Mouse (Mus musculus) ES-E14 (cell line): Measurements from ENCODE around the gene Nt5c2. TPM values are rescaled to one million over a fixed set of nuclear protein-coding genes. Genes with fewer than 3 reads are reported as not detected.

ENCODE experiments used
- DNase-seq: peaks from one replicate; pipeline ENCODE4 v3.0.0-alpha.2; 2013; ENCODE audit warnings: low read depth, low spot score
- H3K27ac ChIP-seq: 2 replicates; pipeline ENCODE4 v1.5.1; 2012; ENCODE audit warnings: low read depth, mild to moderate bottlenecking, low read length, moderate library complexity, mixed read lengths; ENCODE audit not compliant: poor library complexity, insufficient read depth, severe bottlenecking
- H3K36me3 ChIP-seq: 2 replicates; pipeline ENCODE4 v1.6.1; 2012; ENCODE audit warnings: mild to moderate bottlenecking, low read length, moderate library complexity, mixed read lengths; ENCODE audit not compliant: control insufficient read depth, poor library complexity, insufficient read depth, severe bottlenecking
- H3K4me1 ChIP-seq, 2 experiments: fragments of 150-350 bp in 1 of 2; sonication (generic) in 1 of 2; 2 replicates each; pipeline ENCODE4 v1.6.1; 2012; ENCODE audit warnings: low read length in 2 of 2, mild to moderate bottlenecking in 1 of 2, mixed read lengths in 1 of 2; ENCODE audit not compliant: control insufficient read depth in 2 of 2, insufficient read depth in 2 of 2, poor library complexity in 1 of 2
- H3K4me3 ChIP-seq, 2 experiments: fragments of 150-350 bp in 1 of 2; sonication (generic) in 1 of 2; 2 replicates each; pipeline ENCODE4 v1.5.1; 2012; ENCODE audit warnings: low read length in 2 of 2, low read depth in 1 of 2, mild to moderate bottlenecking in 1 of 2, mixed read lengths in 1 of 2; ENCODE audit not compliant: insufficient read depth in 1 of 2, poor library complexity in 1 of 2, severe bottlenecking in 1 of 2
- H3K9ac ChIP-seq: 2 replicates; pipeline ENCODE4 v1.6.1; 2012; ENCODE audit warnings: low read depth, mild to moderate bottlenecking, low read length, mixed read lengths; ENCODE audit not compliant: poor library complexity, insufficient read depth, severe bottlenecking
- H3K9me3 ChIP-seq: fragments of 150-350 bp; sonication (generic); 2 replicates; pipeline ENCODE4 v1.6.1; 2012; ENCODE audit warnings: low read depth, mild to moderate bottlenecking, low read length; ENCODE audit not compliant: control insufficient read depth, insufficient read depth
- CHD2 ChIP-seq: IDR thresholded peaks from 2 replicates; pipeline ENCODE4 v1.6.1; 2014; ENCODE audit warnings: mild to moderate bottlenecking, low read depth, low read length, inconsistent platforms
- HCFC1 ChIP-seq: IDR thresholded peaks from 2 replicates; pipeline ENCODE4 v1.6.1; 2012; ENCODE audit warnings: low read length, inconsistent platforms, borderline replicate concordance; ENCODE audit not compliant: insufficient read depth
- MAFK ChIP-seq: IDR thresholded peaks from 2 replicates; pipeline ENCODE4 v1.6.1; 2014; ENCODE audit warnings: mild to moderate bottlenecking, low read depth, low read length, inconsistent platforms; ENCODE audit not compliant: insufficient read depth
- ZC3H11A ChIP-seq: IDR thresholded peaks from 2 replicates; pipeline ENCODE4 v1.6.1; 2012; ENCODE audit warnings: low read depth, mild to moderate bottlenecking, inconsistent platforms, low read length, borderline replicate concordance
- ZNF384 ChIP-seq: IDR thresholded peaks from 2 replicates; pipeline ENCODE4 v1.6.1; 2012; ENCODE audit warnings: low read depth, low read length, inconsistent platforms
- in situ Hi-C, 2 experiments: fragments of 600-800 bp; cut with MboI; formaldehyde crosslinking; loops; one replicate each; pipeline ENCODE4 v1.15.1; 2025; ENCODE audit warnings: low sequenced_read_pairs in 2 of 2, inconsistent platforms in 1 of 2; ENCODE audit not compliant: unreplicated experiment in 2 of 2
- total RNA-seq: library from RNA; depleted of rRNA; stranded (reverse); fragments of 300-350 nt; gene quantifications from 2 replicates; pipeline ENCODE4 v1.2.3, GENCODE M21; 2012

Gene Nt5c2
- total RNA-seq, 1 experiment = 27.0 TPM

DNA sequence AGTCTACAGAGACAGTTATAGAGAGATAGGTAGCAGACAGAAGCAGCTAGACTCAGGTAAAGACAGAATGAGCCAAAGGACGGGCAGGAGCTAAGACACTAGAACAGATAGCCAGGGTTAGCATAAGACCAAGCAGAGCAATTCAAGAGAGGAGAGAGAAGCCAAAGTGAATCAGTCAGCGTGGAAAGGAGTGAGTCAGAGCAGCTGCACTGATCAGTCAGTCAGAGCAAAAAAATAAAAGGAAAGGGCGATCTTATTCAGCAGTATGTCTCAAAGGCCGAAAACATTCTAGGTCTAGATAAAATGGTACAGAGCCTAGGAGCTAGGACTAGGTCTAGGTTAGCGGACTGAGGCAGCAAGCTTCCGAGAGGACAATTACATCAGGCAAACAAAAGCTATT lies 70.6 kb downstream of the Nt5c2 start:
- no peak for DNase-seq
- in situ Hi-C loops = no loop called here
- H3K9ac ChIP-seq = no peak overlapping the region
- H3K9me3 ChIP-seq = no peaks in the 10 kb centered on the region
- no peak overlapping the region for H3K4me3 ChIP-seq
- no peaks in the 10 kb centered on the region for H3K4me1 ChIP-seq
- peaks cover 2% of the 10 kb centered on the region; the same call in 1 of the 2 replicates for H3K36me3 ChIP-seq
- TF ChIP-seq MAFK = no peak
- TF ChIP-seq ZNF384 = no peak
- no peak for TF ChIP-seq ZC3H11A
- TF ChIP-seq HCFC1 = no peak
- TF ChIP-seq CHD2 = no peak
- H3K27ac ChIP-seq = no peak overlapping the region

- no peak for DNase-seq
- Histone ChIP-seq H3K4me1 (no peaks in the 10 kb centered on the region), H3K4me3 (no peak overlapping the region), H3K36me3 (no peaks in the 10 kb centered on the region), H3K27ac (no peak overlapping the region), H3K9ac (no peak overlapping the region), H3K9me3 (no peaks in the 10 kb centered on the region)
- TF ChIP-seq HCFC1 (no peak), MAFK (no peak), ZNF384 (no peak), CHD2 (no peak), ZC3H11A (no peak)
- in situ Hi-C loops = no loop called here
Measured at GRCm38 (mm10) chr19:46937173-46937572, 77.8 kb downstream of the Nt5c2 start.

DNA sequence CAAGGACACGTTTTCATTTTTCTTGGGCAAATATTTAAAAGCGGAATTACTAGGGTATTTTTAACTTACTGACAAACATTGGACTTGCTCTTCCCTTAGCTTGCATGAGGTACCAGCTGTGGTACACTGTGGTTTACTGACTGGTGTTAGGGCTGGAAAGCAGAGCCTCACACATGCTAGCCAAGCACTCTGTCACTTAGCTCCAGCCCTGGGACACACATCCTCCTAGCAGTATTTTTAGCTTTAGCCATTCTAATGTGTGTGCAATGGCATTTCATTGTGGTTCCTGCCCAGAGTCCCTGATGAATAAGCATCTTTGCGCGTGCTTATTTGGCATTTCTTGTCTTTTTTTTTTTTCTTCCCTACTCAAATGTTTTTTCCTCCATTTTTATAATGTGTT lies 80.9 kb downstream of the Nt5c2 start:
- H3K9ac ChIP-seq = no peak overlapping the region
- in situ Hi-C loops = no loop called here
- DNase-seq = no peak
- no peaks in the 10 kb centered on the region for H3K4me1 ChIP-seq
- no peaks in the 10 kb centered on the region for H3K36me3 ChIP-seq
- H3K27ac ChIP-seq = no peak overlapping the region
- TF ChIP-seq ZNF384 (no peak), HCFC1 (no peak), ZC3H11A (no peak), MAFK (no peak), CHD2 (no peak)
- H3K4me3 ChIP-seq = no peak overlapping the region
- H3K9me3 ChIP-seq = no peaks in the 10 kb centered on the region

GRCm38 (mm10) chr19:46932608-46933007 lies 82.3 kb downstream of the Nt5c2 start:
- Histone ChIP-seq H3K27ac (no peak overlapping the region), H3K9ac (no peak overlapping the region), H3K9me3 (no peaks in the 10 kb centered on the region), H3K4me1 (no peaks in the 10 kb centered on the region), H3K36me3 (no peaks in the 10 kb centered on the region), H3K4me3 (no peak overlapping the region)
- in situ Hi-C loops = no loop called here
- TF ChIP-seq ZNF384 (no peak), CHD2 (no peak), HCFC1 (no peak)
- DNase-seq = no peak

DNA sequence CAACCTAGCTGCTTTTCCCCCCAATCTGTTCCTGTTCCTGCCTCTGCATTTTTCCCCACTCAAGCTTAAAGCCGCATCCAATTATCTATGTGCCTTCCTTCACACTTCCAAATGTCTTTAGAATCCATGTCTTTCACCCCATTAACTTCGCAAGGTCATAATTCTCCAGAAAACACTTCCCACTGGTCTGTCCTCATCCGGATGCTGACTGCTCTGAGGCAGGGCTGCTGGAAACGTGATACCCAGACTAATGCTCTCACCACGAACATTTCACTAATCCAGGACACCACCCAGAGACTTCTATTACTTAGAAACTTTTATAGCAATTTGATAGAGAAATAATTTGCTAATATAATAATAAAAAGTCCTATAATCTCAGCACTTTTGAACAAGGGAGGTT lies 84.9 kb downstream of the Nt5c2 start:
- in situ Hi-C loops = no loop called here
- no peak overlapping the region for H3K27ac ChIP-seq
- no peak overlapping the region for H3K9ac ChIP-seq
- no peaks in the 10 kb centered on the region for H3K36me3 ChIP-seq
- no peak for TF ChIP-seq CHD2
- no peak for TF ChIP-seq ZNF384
- TF ChIP-seq ZC3H11A = no peak
- TF ChIP-seq HCFC1 = no peak
- no peak for TF ChIP-seq MAFK
- DNase-seq = no peak
- H3K4me3 ChIP-seq = no peak overlapping the region
- H3K4me1 ChIP-seq = no peaks in the 10 kb centered on the region
- no peaks in the 10 kb centered on the region for H3K9me3 ChIP-seq
